8 mouse cellular contexts compared by ENCODE assay signal in the genomic region with DNA sequence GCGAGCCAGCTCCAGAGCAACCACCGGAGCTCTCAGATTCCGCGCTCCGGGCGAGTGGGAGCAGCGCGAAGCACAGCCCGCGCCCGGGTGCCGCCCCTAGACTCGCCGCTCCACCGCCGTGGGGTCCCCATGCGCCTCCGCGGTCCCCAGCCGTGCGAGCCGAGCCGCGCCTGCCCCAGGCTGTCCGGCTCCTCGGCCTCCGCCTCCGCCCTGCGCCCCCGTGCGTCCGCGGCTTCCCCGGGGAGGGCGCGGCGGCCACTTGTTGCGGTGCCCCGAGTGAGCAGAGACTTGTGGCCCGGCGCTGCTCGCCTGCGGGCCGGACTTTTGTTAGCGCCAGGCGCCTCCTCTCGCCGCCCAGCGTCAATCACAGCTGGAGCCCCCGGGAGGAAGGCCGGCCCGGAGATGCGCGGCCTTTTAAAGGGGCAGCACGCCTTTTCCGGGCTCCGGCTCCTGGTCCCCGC. TPM values are rescaled to one million over a fixed set of nuclear protein-coding genes. Genes with fewer than 3 reads are reported as not detected.
A peak's percentile ranks its signal among the peaks of the same experiment; 100 is the strongest.
DNase-seq lines count a peak whose midpoint lies in the region; ATAC-seq and TF ChIP-seq lines count a peak whose summit lies in the region.

A gene (minus strand): TSS at position 330 of the 461 bp plus-strand sequence.

- peaks cover 3% of the 10 kb centered on the region; the same call in 1 of the 2 replicates for H3K27me3 ChIP-seq in cerebellum, adult 2 months (ENCODE audit: control insufficient read depth, insufficient read depth, low read length)
- no peaks in the 10 kb centered on the region for H3K27me3 ChIP-seq in forebrain, postnatal 0 days (ENCODE audit: insufficient read depth, low read length)
- H3K27me3 ChIP-seq in lung, embryonic 14.5 days (ENCODE audit: insufficient read depth, low read length) = no peaks in the 10 kb centered on the region

- peak; percentile 91 for ATAC-seq in forebrain, postnatal 0 days
- ATAC-seq in lung, embryonic 14.5 days (ENCODE audit: insufficient read depth) = peak; percentile 93

- under 1% methylated on average over 58 of the region's 58 CpGs for WGBS in cerebellum, adult 2 months
- WGBS in forebrain, postnatal 0 days = 2% methylated on average over 54 of the region's 58 CpGs
- 0% methylated on average over 51 of the region's 58 CpGs for WGBS in lung, embryonic 14.5 days

- no peaks in the 10 kb centered on the region for H3K4me1 ChIP-seq in cerebellum, adult 2 months (ENCODE audit: control insufficient read depth, insufficient read depth, low read length)
- H3K4me1 ChIP-seq in forebrain, postnatal 0 days (ENCODE audit: insufficient read depth) = 0 out of 2 replicates have a peak, but pooled peaks cover 6% of the 10 kb centered on the region
- H3K4me1 ChIP-seq in lung, embryonic 14.5 days (ENCODE audit: insufficient read depth) = peaks cover 14% of the 10 kb centered on the region; the same call in 1 of the 2 replicates

- H3K9me3 ChIP-seq in forebrain, postnatal 0 days (ENCODE audit: low read length) = no peaks in the 10 kb centered on the region
- H3K9me3 ChIP-seq in lung, embryonic 14.5 days (ENCODE audit: low read depth, low read length) = no peaks in the 10 kb centered on the region

- H3K4me3 ChIP-seq in cerebellum, adult 2 months (replicated peaks; ENCODE audit: insufficient read depth, low read depth, low read length) = peak within 1 kb of the TSS; percentile 51
- H3K4me3 ChIP-seq in forebrain, postnatal 0 days (ENCODE audit: low read depth, low read length) = peak within 1 kb of the TSS; percentile 73
- H3K4me3 ChIP-seq in layer of hippocampus, adult 2 months = peak within 1 kb of the TSS; percentile 77
- peak within 1 kb of the TSS; percentile 79 for H3K4me3 ChIP-seq in lung, embryonic 14.5 days (ENCODE audit: low read depth, low read length)

- peak within 1 kb of the TSS; percentile 68 for H3K9ac ChIP-seq in forebrain, postnatal 0 days
- H3K9ac ChIP-seq in lung, embryonic 14.5 days = peak within 1 kb of the TSS; percentile 85

- TF ChIP-seq CTCF in cerebellum, adult 2 months (IDR thresholded peaks at IDR 0.05; ENCODE audit: borderline replicate concordance, insufficient read depth, low read depth, low read length) = no peak
- TF ChIP-seq CTCF in forebrain, postnatal 0 days (IDR thresholded peaks at IDR 0.05; ENCODE audit: low read depth) = peak; percentile 36
- TF ChIP-seq CTCF in layer of hippocampus, adult 2 months (conservative IDR thresholded peaks at IDR 0.05) = peak; percentile 63
- peak; percentile 46 for TF ChIP-seq CTCF in lung, embryonic 14.5 days (IDR thresholded peaks at IDR 0.05; ENCODE audit: low read depth)

- peak; percentile 86 for DNase-seq in MN1 (ENCODE audit: low spot score)
- peak; percentile 44 to 50 for DNase-seq in cerebellum, adult 2 months
- peak; percentile 74 for DNase-seq in forebrain, postnatal 0 days
- peak; percentile 82 for DNase-seq in heart, postnatal 25 days (ENCODE audit: low spot score)
- DNase-seq in layer of hippocampus, adult 2 months (ENCODE audit: low spot score in 2 of 2) = peak; percentile 67 to 70
- peak; percentile 95 for DNase-seq in lung, embryonic 14.5 days
- DNase-seq in retina, embryonic 14.5 days (ENCODE audit: low spot score) = peak; percentile 82
- DNase-seq in urinary bladder, postnatal 36 days (ENCODE audit: low spot score in 2 of 2) = peak; percentile 57 to 83

- intact Hi-C loops in heart, postnatal 25 days (cut with DNase I) = loop anchor here (2.0 kb wide), 1 partner anchor 256 kb away; no protein-coding TSS in a partner anchor

- no peak within 1 kb of the TSS for H3K27ac ChIP-seq in cerebellum, adult 2 months (ENCODE audit: insufficient read depth, low read length)
- peak within 1 kb of the TSS; percentile 57 for H3K27ac ChIP-seq in forebrain, postnatal 0 days (ENCODE audit: low read depth, low read length)
- peak within 1 kb of the TSS; percentile 77 for H3K27ac ChIP-seq in layer of hippocampus, adult 2 months
- H3K27ac ChIP-seq in lung, embryonic 14.5 days (ENCODE audit: low read depth) = peak within 1 kb of the TSS; percentile 96

- no peaks in the 10 kb centered on the region for H3K36me3 ChIP-seq in forebrain, postnatal 0 days (ENCODE audit: insufficient read depth)
- H3K36me3 ChIP-seq in lung, embryonic 14.5 days (ENCODE audit: insufficient read depth) = no peaks in the 10 kb centered on the region

- peak within 1 kb of the TSS; percentile 96 for H3K4me2 ChIP-seq in forebrain, postnatal 0 days (ENCODE audit: low read depth)
- H3K4me2 ChIP-seq in lung, embryonic 14.5 days = peak within 1 kb of the TSS; percentile 79

- no peak for TF ChIP-seq POLR2A in cerebellum, adult 2 months (IDR thresholded peaks at IDR 0.05; ENCODE audit: borderline replicate concordance, insufficient read depth, low read length)

RNA-seq across cellular contexts. Expression of the gene that starts here (rescaled TPM):
- polyA plus RNA-seq in cerebellum, adult 2 months (2012; rRNA removed) = 1.5 and 1.7 TPM in 2 replicates
- total RNA-seq in forebrain, postnatal 0 days (2014; rRNA removed) = 3.6 and 7.1 TPM in 2 replicates
- polyA plus RNA-seq in forebrain, postnatal 0 days (2015; fragmentation: Nextera tagmentation; extraction: Ambion mirVana) = 1.4 and 2.5 TPM in 2 replicates
- total RNA-seq in heart, postnatal 25 days (2021) = 1 to 10 TPM; 3.1 to 3.4 TPM
- total RNA-seq in layer of hippocampus, adult 2 months (2021) = 1 to 10 TPM; 7.0 to 9.0 TPM
- polyA plus RNA-seq in lung, embryonic 14.5 days (2014; fragmentation: Nextera tagmentation; extraction: Ambion mirVana) = 21.5 and 23.5 TPM in 2 replicates
